Comparison of ENCODE assay signal across 10 mouse cellular contexts in the genomic region with DNA sequence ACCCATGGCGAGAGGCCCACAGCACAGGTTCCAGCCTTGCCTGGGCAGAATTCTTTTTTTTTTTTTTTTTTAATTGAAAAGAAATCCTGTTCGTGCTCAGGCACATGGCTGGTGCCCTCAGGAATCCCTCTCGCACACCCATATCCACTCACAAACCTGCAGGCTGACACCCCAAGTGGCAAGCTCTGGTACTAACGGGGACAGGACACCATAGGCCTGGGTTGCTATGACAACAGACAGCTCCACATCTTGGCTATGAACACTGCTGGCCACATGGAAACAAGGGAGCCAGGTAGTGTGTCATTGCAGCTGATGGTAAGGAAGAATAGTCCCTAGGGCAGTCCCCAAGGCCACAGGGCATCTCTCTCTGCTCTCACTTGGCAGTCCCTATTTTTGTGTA. TPM values are rescaled to one million over a fixed set of nuclear protein-coding genes. Genes with fewer than 3 reads are reported as not detected.
DNase-seq lines count a peak whose midpoint lies in the region; ATAC-seq and TF ChIP-seq lines count a peak whose summit lies in the region.
"Had no signal": no experiment of that assay in that cellular context is flagged by ENCODE, and none has a peak within 500 bp of the region (broad histone marks: within the 10 kb centered on the region; RNA-seq: fewer than 3 reads in every experiment).

No protein-coding gene starts in this region.

- H3K27me3 ChIP-seq in forebrain, embryonic 12.5 days: no peaks in the 10 kb centered on the region; the same call in 1 of the 2 replicates
- H3K27me3 ChIP-seq in limb, embryonic 13.5 days: no peaks in the 10 kb centered on the region
- H3K27me3 ChIP-seq in stomach, postnatal 0 days (ENCODE audit: control insufficient read depth, insufficient read depth, low read length): no peaks in the 10 kb centered on the region
- H3K27me3 ChIP-seq: lung, embryonic 15.5 days had no signal

- 0 out of 2 replicates have a peak, but pooled peaks have one; percentile 68 for ATAC-seq in cerebellum, adult (ENCODE audit: insufficient number of reproducible peaks, low FRiP score, low TSS enrichment)
- peak; percentile 75 for ATAC-seq in forebrain, embryonic 12.5 days (ENCODE audit: low FRiP score)
- ATAC-seq in limb, embryonic 13.5 days (ENCODE audit: low FRiP score, low read depth): peak; percentile 40; the same call in 1 of the 2 replicates
- ATAC-seq in stomach, postnatal 0 days (ENCODE audit: low FRiP score, low TSS enrichment): peak; percentile 47; the same call in 1 of the 2 replicates

- H3K9ac ChIP-seq in forebrain, embryonic 12.5 days: no peak overlapping the region
- H3K9ac ChIP-seq in limb, embryonic 13.5 days: no peak overlapping the region
- no peak overlapping the region for H3K9ac ChIP-seq in stomach, postnatal 0 days (ENCODE audit: low read length)
- H3K9ac ChIP-seq: lung, embryonic 15.5 days had no signal

- H3K4me1 ChIP-seq in forebrain, embryonic 12.5 days: peaks cover 20% of the 10 kb centered on the region
- 0 out of 2 replicates have a peak, but pooled peaks cover 6% of the 10 kb centered on the region for H3K4me1 ChIP-seq in limb, embryonic 13.5 days
- no peaks in the 10 kb centered on the region for H3K4me1 ChIP-seq in stomach, postnatal 0 days (replicated peaks; ENCODE audit: control insufficient read depth, insufficient read depth)

- peak; percentile 59 for TF ChIP-seq CTCF in stomach, postnatal 0 days (IDR thresholded peaks at IDR 0.05; ENCODE audit: low read depth)

- no peak for TF ChIP-seq EP300 in stomach, postnatal 0 days (optimal IDR thresholded peaks at IDR 0.05)

- no peak overlapping the region for H3K4me3 ChIP-seq in forebrain, embryonic 12.5 days (replicated peaks)
- H3K4me3 ChIP-seq in limb, embryonic 13.5 days: no peak overlapping the region
- no peak overlapping the region for H3K4me3 ChIP-seq in stomach, postnatal 0 days (ENCODE audit: low read depth, low read length)
- H3K4me3 ChIP-seq: erythroblast, embryonic 14.5 days; lung, embryonic 15.5 days had no signal

- no peak overlapping the region for H3K27ac ChIP-seq in forebrain, embryonic 12.5 days
- no peak overlapping the region for H3K27ac ChIP-seq in limb, embryonic 13.5 days
- no peak overlapping the region for H3K27ac ChIP-seq in stomach, postnatal 0 days (replicated peaks)
- H3K27ac ChIP-seq: lung, embryonic 15.5 days had no signal

- no peak overlapping the region for H3K4me2 ChIP-seq in forebrain, embryonic 12.5 days
- H3K4me2 ChIP-seq in limb, embryonic 13.5 days (replicated peaks): no peak overlapping the region
- H3K4me2 ChIP-seq in stomach, postnatal 0 days (replicated peaks; ENCODE audit: low read depth): no peak overlapping the region
- H3K4me2 ChIP-seq: lung, embryonic 15.5 days had no signal

- H3K36me3 ChIP-seq in forebrain, embryonic 12.5 days (replicated peaks): no peaks in the 10 kb centered on the region
- H3K36me3 ChIP-seq in limb, embryonic 13.5 days: no peaks in the 10 kb centered on the region
- H3K36me3 ChIP-seq in stomach, postnatal 0 days (ENCODE audit: control insufficient read depth, insufficient read depth, low read length): no peaks in the 10 kb centered on the region
- H3K36me3 ChIP-seq: lung, embryonic 15.5 days had no signal

- no peak for DNase-seq in cerebellum, adult 11 months
- peak; percentile 86 for DNase-seq in ES-CJ7 (ENCODE audit: low read depth, low spot score)
- DNase-seq in stomach, postnatal 0 days (ENCODE audit: low spot score): peak; percentile 39
- DNase-seq in ovary, postnatal 10 days (ENCODE audit: low spot score): no peak
- no peak for DNase-seq in adrenal gland, adult (ENCODE audit: inconsistent age in 2 of 2, low spot score in 1 of 2)

- WGBS in forebrain, embryonic 12.5 days: 38% methylated on average over 4 of the region's 4 CpGs
- 32% methylated on average over 4 of the region's 4 CpGs for WGBS in limb, embryonic 13.5 days
- 36% methylated on average over 4 of the region's 4 CpGs for WGBS in stomach, postnatal 0 days

- H3K9me3 ChIP-seq in forebrain, embryonic 12.5 days: no peaks in the 10 kb centered on the region
- H3K9me3 ChIP-seq in limb, embryonic 13.5 days: no peaks in the 10 kb centered on the region
- no peaks in the 10 kb centered on the region for H3K9me3 ChIP-seq in stomach, postnatal 0 days (ENCODE audit: control insufficient read depth, low read length)
- H3K9me3 ChIP-seq: lung, embryonic 15.5 days had no signal

RNA-seq across cellular contexts. Expression of gene Rai1, which starts 15.9 kb away (rescaled TPM):
- 34.2 and 35.1 TPM in 2 replicates for polyA plus RNA-seq in forebrain, embryonic 12.5 days (2016; fragmentation: Nextera tagmentation; extraction: Ambion mirVana)
- polyA plus RNA-seq in limb, embryonic 13.5 days (2015; fragmentation: Nextera tagmentation; extraction: Ambion mirVana): 27.3 and 29.6 TPM in 2 replicates
- 10.6 and 10.7 TPM in 2 replicates for polyA plus RNA-seq in stomach, postnatal 0 days (2015; fragmentation: Nextera tagmentation; extraction: Ambion mirVana)

RNA-seq across cellular contexts. Expression of gene Pemt, which starts 42.7 kb away (rescaled TPM):
- polyA plus RNA-seq in forebrain, embryonic 12.5 days (2016; fragmentation: Nextera tagmentation; extraction: Ambion mirVana): 5.4 and 6.3 TPM in 2 replicates
- polyA plus RNA-seq in limb, embryonic 13.5 days (2015; fragmentation: Nextera tagmentation; extraction: Ambion mirVana): 4.3 and 6.2 TPM in 2 replicates
- 8.3 and 9.0 TPM in 2 replicates for polyA plus RNA-seq in stomach, postnatal 0 days (2015; fragmentation: Nextera tagmentation; extraction: Ambion mirVana)

Comparison
In these comparisons a context has a peak if more than half of its experiments do, and no peak if none do; other contexts are left out.
1. DNase-seq: peak in ES-CJ7 (single experiment) and stomach, postnatal 0 days (single experiment); none in cerebellum, adult 11 months (single experiment), ovary, postnatal 10 days (single experiment) and adrenal gland, adult (0 of 2).
2. Peak in every context shown above with its lines, with median percentiles within 50 percentile points of each other: ATAC-seq.